Mouse (Mus musculus): ENCODE results near the gene Slc8b1. TPM values are rescaled to one million over a fixed set of nuclear protein-coding genes. Genes with fewer than 3 reads are reported as not detected.
A peak's percentile ranks its signal among the peaks of the same experiment; 100 is the strongest.

The Slc8b1 gene
- polyA plus RNA-seq, 1 experiment from 2014 or later: 6.9 TPM

DNA sequence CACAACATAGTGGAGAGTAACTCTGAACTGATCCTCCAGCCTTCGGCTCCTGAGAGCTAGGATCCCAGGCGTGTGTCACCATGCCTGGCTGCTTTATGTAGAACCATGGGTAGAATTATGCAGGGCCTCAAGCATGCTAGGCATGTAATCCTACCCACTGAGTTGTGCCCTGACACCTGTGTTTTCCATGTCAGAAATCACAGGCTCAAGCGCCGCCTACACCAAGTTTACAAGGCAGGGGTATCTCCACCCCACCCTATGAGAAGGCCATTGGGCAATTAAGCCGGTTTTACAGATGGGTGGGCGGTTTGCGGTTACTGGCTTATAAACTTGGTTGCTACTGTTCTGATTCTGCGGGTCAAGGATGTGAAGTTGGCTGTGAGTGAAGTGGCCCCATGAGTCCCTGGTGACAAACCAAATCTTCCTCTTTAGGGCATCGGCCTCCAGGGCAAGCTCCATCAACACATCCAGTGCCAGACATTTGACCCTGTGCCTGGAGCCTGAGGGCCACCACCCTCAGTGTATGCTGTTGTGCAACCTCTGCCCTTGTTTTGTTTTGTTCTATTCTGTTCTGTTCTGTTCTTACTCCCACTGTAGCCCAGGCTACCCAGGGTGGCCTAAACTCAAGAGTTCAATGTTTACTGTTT is 3.2 kb downstream of the Slc8b1 start:
- Histone ChIP-seq H3K36me3 (no peaks in the 10 kb centered on the region), H3K9ac (no peak overlapping the region), H3K4me2 (replicated peaks) (no peak overlapping the region), H3K27ac (peak overlapping the region; percentile 63; the same call in 1 of the 2 replicates), H3K27me3 (peaks cover 5% of the 10 kb centered on the region), H3K4me3 (no peak overlapping the region), H3K4me1 (peaks cover 59% of the 10 kb centered on the region), H3K9me3 (peaks cover 4% of the 10 kb centered on the region; the same call in 1 of the 2 replicates)
- 49% methylated on average over 9 of the region's 9 CpGs for WGBS
- peak; percentile 16 for ATAC-seq (ENCODE audit: low FRiP score, low read depth)

DNA sequence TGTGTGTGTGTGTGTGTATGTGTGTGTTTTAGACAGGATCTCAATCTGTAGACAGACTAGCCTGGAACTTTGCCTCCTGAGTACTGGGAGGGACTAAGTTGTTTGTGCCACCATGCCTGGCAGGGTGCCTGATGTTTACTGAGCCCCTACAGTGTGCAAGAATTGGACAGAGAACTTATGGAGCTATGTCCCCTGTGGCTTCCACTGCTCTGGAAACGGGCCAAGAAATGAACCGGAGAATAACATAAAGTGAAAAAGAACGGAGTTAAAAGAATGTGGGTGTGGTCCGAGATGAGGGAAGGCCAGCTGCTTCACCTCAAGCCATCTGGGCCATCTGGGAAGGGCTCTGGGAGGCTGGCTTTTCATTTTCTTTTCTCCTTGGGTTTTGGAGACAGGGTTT is 3.8 kb downstream of the Slc8b1 start:
- Histone ChIP-seq H3K36me3 (no peaks in the 10 kb centered on the region), H3K27ac (peak overlapping the region; percentile 63; the same call in 1 of the 2 replicates), H3K4me2 (replicated peaks) (no peak overlapping the region; the same call in 1 of the 2 replicates), H3K9me3 (no peaks in the 10 kb centered on the region), H3K4me3 (no peak overlapping the region), H3K9ac (no peak overlapping the region), H3K4me1 (peaks cover 59% of the 10 kb centered on the region), H3K27me3 (peaks cover 5% of the 10 kb centered on the region)
- no peak for ATAC-seq (ENCODE audit: low FRiP score, low read depth)
- 2% methylated on average over 4 of the region's 4 CpGs for WGBS

DNA sequence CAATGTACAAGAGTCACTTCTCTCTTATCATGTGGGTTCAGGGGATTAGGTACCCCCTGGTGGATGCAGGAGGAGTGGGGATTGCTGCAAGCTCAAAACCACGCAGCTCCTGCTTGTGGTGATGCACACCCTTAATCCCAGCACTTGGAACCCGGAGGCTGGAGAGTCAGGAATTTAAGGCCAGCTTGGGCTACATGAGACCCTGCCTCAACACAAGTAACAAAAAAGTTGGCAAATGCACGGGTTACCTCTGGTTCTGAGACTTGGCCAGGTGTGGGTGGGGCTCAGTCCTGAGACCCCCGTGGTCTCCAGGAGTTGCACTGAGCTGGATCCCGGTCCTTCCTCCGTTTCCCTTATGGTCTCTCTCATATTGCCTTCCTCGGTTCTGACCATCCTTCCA is 4.5 kb downstream of the Slc8b1 start:
- peaks cover 5% of the 10 kb centered on the region for H3K27me3 ChIP-seq
- no peak overlapping the region for H3K4me3 ChIP-seq
- no peak for ATAC-seq (ENCODE audit: low FRiP score, low read depth)
- H3K4me1 ChIP-seq: peaks cover 56% of the 10 kb centered on the region
- no peak overlapping the region for H3K4me2 ChIP-seq (replicated peaks)
- H3K9me3 ChIP-seq: no peaks in the 10 kb centered on the region
- no peaks in the 10 kb centered on the region for H3K36me3 ChIP-seq
- H3K27ac ChIP-seq: no peak overlapping the region
- no peak overlapping the region for H3K9ac ChIP-seq
- 66% methylated on average over 7 of the region's 7 CpGs for WGBS

DNA sequence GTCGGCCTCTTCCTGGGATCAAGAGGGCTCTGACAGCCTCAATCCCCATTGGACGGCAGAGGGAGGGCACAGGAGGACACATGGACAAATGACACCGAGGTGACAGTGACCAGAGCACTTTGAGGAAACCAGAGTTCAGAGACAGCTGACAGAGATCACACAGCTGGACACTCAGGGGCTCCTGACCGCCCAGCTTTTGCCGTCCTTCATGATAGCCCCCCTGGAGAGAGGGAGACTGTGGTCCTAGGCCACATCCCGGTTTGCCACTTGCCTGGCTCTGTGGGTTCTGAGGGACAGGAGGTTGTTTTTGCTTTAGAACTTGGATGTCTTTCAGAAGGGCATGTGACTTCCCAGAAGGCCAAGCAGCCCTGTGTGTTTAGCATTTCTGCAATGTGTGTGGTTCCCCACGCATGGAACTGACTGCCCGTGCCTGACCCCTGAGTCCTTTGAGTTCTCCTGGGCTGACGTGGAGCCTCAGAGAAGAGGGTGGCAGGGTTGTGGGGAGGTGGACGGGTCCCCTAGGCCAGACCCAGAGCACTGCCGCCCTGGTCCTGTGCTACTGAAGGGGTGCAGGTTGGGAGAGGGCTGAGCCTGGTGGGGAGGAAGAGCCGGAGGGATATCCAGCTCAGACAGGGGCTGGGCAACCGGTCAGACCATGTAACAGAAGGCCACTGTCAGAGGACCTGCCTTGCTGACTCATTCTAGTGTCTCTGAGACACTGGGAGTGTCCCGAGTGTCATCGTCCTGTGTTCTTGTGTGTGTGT is 5.4 kb downstream of the Slc8b1 start:
- peaks cover 5% of the 10 kb centered on the region for H3K27me3 ChIP-seq
- WGBS: 49% methylated on average over 15 of the region's 15 CpGs
- H3K9ac ChIP-seq: 0 out of 2 replicates have a peak overlapping the region, but pooled peaks have one; percentile 2
- peaks cover 50% of the 10 kb centered on the region for H3K4me1 ChIP-seq
- no peaks in the 10 kb centered on the region for H3K36me3 ChIP-seq
- no peak overlapping the region for H3K4me2 ChIP-seq (replicated peaks)
- no peak overlapping the region for H3K4me3 ChIP-seq
- no peaks in the 10 kb centered on the region for H3K9me3 ChIP-seq
- no peak for ATAC-seq (ENCODE audit: low FRiP score, low read depth)
- H3K27ac ChIP-seq: no peak overlapping the region

DNA sequence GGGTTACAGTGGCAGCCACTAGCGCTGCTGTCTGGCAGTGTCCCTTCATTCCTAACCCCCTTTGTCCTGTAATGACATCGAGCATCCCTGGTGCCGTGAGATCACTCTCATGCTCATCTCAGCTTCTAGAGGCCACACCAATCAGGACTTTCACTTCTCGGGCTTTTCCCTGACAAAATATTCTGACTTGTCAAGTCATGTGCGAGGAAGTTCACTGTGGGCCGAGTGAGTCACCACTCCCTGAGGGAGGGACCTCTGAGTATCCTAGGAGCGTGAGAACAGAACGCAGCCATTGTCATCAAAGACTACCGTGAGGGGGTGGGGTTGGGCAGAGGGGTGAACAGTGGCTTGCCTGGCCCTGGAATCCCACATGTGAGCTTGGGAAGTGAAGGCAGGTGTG is 6.6 kb downstream of the Slc8b1 start:
- no peak overlapping the region for H3K4me2 ChIP-seq (replicated peaks)
- no peaks in the 10 kb centered on the region for H3K27me3 ChIP-seq
- H3K9ac ChIP-seq: no peak overlapping the region
- H3K4me1 ChIP-seq: peaks cover 41% of the 10 kb centered on the region
- H3K4me3 ChIP-seq: no peak overlapping the region
- no peak overlapping the region for H3K27ac ChIP-seq
- 0 out of 2 replicates have a peak, but pooled peaks cover 9% of the 10 kb centered on the region for H3K36me3 ChIP-seq
- no peaks in the 10 kb centered on the region for H3K9me3 ChIP-seq
- no peak for ATAC-seq (ENCODE audit: low FRiP score, low read depth)
- WGBS: 65% methylated on average over 9 of the region's 9 CpGs

DNA sequence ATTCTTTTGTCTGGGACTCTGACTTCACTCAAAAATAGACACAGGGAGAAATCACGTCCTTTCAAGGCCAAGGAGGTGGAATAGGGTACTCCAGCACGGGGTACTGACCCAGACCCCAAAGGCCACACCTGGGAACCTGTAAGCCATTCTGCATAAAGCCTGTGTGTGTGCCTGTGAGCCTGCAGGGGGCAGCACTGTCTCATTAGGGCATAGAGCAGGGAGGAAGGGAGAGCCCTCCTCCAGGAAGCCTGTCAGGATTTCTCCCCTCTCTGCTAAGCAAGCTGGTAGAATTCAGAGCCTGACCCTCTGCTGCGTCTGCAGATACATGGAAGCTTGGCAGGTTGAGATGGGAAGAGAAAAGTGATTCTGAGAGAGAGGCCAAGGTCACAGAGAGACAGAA is 11.7 kb downstream of the Slc8b1 start:
- Histone ChIP-seq H3K27ac (no peak overlapping the region), H3K4me2 (replicated peaks) (no peak overlapping the region), H3K9ac (no peak overlapping the region), H3K4me3 (no peak overlapping the region), H3K9me3 (no peaks in the 10 kb centered on the region), H3K36me3 (0 out of 2 replicates have a peak, but pooled peaks cover 10% of the 10 kb centered on the region), H3K4me1 (0 out of 2 replicates have a peak, but pooled peaks cover 3% of the 10 kb centered on the region), H3K27me3 (no peaks in the 10 kb centered on the region)
- no peak for ATAC-seq (ENCODE audit: low FRiP score, low read depth)
- WGBS: 79% methylated on average over 3 of the region's 3 CpGs

DNA sequence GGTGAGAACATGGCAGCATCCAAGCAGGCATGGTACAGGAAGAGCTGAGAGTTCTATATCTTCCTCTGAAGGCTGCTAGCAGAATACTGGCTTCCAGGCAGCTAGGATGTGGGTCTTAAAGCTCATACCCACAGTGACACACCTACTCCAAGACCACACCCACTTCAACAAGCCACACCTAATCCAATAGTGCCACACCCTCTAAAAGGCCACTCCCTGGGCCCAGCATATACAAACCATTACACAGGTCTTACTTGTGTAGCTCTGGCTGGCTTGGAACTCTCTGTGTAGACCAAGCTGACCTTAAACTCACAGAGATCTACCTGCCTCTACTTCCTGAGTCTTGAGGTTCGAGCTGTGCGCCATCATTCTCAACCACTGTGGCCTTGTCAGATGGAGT is 13.8 kb downstream of the Slc8b1 start:
- 0 out of 2 replicates have a peak, but pooled peaks cover 10% of the 10 kb centered on the region for H3K36me3 ChIP-seq
- no peak overlapping the region for H3K9ac ChIP-seq
- no peak overlapping the region for H3K4me3 ChIP-seq
- H3K27ac ChIP-seq: no peak overlapping the region
- H3K4me1 ChIP-seq: 0 out of 2 replicates have a peak, but pooled peaks cover 3% of the 10 kb centered on the region
- H3K9me3 ChIP-seq: no peaks in the 10 kb centered on the region
- H3K4me2 ChIP-seq (replicated peaks): no peak overlapping the region
- WGBS: 100% methylated on average over 2 of the region's 2 CpGs
- H3K27me3 ChIP-seq: no peaks in the 10 kb centered on the region
- ATAC-seq (ENCODE audit: low FRiP score, low read depth): no peak

DNA sequence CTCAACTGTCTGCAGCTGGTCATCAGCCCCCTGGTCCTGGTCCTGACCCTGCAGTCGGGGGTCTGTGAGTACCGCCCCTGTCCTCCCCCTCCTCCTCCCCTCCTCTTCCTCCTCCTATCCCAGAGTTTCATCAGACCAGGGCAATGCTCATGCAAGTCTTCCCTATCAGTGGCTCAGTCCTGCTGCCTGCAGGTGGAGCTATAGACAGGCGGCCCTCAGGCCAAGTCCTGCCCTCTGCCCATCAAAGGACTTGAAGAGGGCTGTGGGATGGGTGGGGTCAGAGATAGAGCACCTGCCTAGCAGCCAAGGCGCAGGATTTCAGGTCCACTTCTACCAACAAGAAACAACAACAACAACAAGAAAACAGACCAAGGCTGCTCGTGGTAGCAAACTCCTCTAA is 14.8 kb downstream of the Slc8b1 start:
- H3K27me3 ChIP-seq: no peaks in the 10 kb centered on the region
- H3K4me2 ChIP-seq (replicated peaks): no peak overlapping the region
- 0 out of 2 replicates have a peak, but pooled peaks cover 3% of the 10 kb centered on the region for H3K4me1 ChIP-seq
- no peaks in the 10 kb centered on the region for H3K9me3 ChIP-seq
- no peak overlapping the region for H3K4me3 ChIP-seq
- H3K27ac ChIP-seq: no peak overlapping the region
- no peak overlapping the region for H3K9ac ChIP-seq
- 40% methylated on average over 5 of the region's 5 CpGs for WGBS
- ATAC-seq (ENCODE audit: low FRiP score, low read depth): no peak
- H3K36me3 ChIP-seq: 0 out of 2 replicates have a peak, but pooled peaks cover 10% of the 10 kb centered on the region

DNA sequence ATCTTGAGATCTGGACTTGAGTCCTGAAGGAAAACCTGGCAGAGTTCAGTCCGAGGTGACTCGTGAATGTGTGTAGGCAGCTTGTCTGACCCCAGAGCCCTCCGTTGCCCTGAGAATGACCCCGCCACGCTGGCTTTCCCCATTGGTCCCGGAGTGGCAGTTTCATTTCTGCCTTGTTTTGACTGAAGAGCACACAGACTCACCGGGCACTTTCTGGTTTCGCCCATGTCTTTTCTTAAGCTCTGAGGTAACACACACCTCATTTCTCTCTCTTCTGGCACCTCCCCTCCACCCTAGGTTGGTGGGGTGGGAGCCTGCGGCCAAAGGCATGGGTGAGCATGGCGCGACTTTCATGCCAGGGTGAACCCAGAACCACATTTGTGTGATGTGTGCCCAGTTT is 15.3 kb downstream of the Slc8b1 start:
- Histone ChIP-seq H3K27ac (no peak overlapping the region), H3K9me3 (no peaks in the 10 kb centered on the region), H3K36me3 (0 out of 2 replicates have a peak, but pooled peaks cover 10% of the 10 kb centered on the region), H3K27me3 (no peaks in the 10 kb centered on the region), H3K4me3 (no peak overlapping the region), H3K4me1 (0 out of 2 replicates have a peak, but pooled peaks cover 3% of the 10 kb centered on the region), H3K4me2 (replicated peaks) (no peak overlapping the region), H3K9ac (no peak overlapping the region)
- no peak for ATAC-seq (ENCODE audit: low FRiP score, low read depth)
- 66% methylated on average over 11 of the region's 11 CpGs for WGBS

DNA sequence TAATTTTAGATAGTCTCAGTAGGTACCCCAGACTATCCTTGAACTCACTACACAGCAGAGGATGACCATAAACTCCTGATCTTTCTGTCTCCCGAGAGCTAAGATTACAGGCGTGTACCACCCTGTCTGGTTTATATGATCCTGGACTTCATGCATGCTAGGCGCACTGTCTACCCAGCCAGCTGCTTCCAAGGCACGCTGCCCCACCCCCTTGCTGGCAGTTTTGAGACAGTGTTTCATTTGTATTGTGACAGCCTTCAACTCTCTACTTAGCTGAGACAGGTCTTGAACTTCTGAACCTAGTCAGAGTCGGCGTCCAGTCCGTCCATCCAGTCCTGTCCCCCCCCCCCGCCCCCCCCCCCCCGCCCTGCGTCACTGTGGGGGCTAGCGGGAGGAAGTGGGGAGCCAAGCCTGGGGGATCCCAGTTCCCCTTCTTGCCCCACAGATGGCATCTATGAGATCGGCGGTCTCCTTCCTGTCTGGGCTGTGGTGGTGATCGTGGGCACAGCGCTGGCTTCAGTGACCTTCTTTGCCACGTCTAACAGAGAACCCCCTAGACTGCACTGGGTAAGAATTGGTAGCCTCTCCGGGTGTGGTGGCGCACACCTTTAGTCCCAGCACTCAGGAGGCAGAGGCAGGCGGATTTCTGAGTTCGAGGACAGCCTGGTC is 16.5 kb downstream of the Slc8b1 start:
- no peak for ATAC-seq (ENCODE audit: low FRiP score, low read depth)
- H3K27ac ChIP-seq: no peak overlapping the region
- no peak overlapping the region for H3K9ac ChIP-seq
- 0 out of 2 replicates have a peak, but pooled peaks cover 2% of the 10 kb centered on the region for H3K36me3 ChIP-seq
- no peaks in the 10 kb centered on the region for H3K9me3 ChIP-seq
- H3K4me1 ChIP-seq: 0 out of 2 replicates have a peak, but pooled peaks cover 3% of the 10 kb centered on the region
- 85% methylated on average over 17 of the region's 20 CpGs for WGBS
- no peak overlapping the region for H3K4me2 ChIP-seq (replicated peaks)
- no peak overlapping the region for H3K4me3 ChIP-seq
- no peaks in the 10 kb centered on the region for H3K27me3 ChIP-seq

DNA sequence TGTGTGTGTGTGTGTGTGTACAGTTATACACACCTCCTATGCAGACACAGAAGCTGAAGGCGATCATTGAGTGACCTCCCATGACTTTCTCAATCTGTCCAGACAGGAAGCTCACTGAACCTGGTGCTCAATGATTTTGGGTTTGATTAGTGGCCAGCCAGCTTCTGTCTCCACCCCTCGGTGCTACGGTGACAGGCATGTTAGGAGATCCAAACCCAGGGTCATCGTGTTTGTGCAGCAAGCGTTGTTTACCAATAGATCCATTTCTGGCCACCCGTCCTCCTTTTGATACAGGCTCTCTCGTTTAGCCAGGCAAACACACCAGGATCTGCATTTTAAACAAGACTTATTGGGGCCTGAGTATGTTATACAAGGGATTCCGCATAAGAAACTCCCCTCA is 20.7 kb downstream of the Slc8b1 start:
- Histone ChIP-seq H3K9me3 (no peaks in the 10 kb centered on the region), H3K4me1 (peaks cover 41% of the 10 kb centered on the region), H3K4me2 (replicated peaks) (no peak overlapping the region), H3K27me3 (no peaks in the 10 kb centered on the region), H3K4me3 (no peak overlapping the region), H3K27ac (no peak overlapping the region), H3K9ac (no peak overlapping the region), H3K36me3 (no peaks in the 10 kb centered on the region)
- ATAC-seq (ENCODE audit: low FRiP score, low read depth): no peak
- WGBS: 80% methylated on average over 8 of the region's 8 CpGs
